In genomic region chr4:151741249-151742137, GRCm38 (mm10) we compare ENCODE assay signal across 9 mouse cellular contexts.
A peak's percentile ranks its signal among the peaks of the same experiment; 100 is the strongest.
DNase-seq lines count a peak whose midpoint lies in the region; ATAC-seq and TF ChIP-seq lines count a peak whose summit lies in the region.
"Had no signal": no experiment of that assay in that cellular context is flagged by ENCODE, and none has a peak within 500 bp of the region (broad histone marks: within the 10 kb centered on the region; RNA-seq: fewer than 3 reads in every experiment).

No protein-coding gene starts in this region.

- DNase-seq in heart, embryonic 10.5 days (ENCODE audit: low spot score), result no peak
- no peak for DNase-seq in natural killer cell, adult 2 months (ENCODE audit: low spot score in 2 of 2)
- DNase-seq in left cerebral cortex, adult 2 months (ENCODE audit: extremely low spot score in 1 of 2, low spot score in 2 of 2), result no peak

- no peak for TF ChIP-seq POLR2A in bone marrow, adult 2 months (IDR thresholded peaks at IDR 0.05; ENCODE audit: borderline replicate concordance, control insufficient read depth, low read depth, low read length)

- H3K4me3 ChIP-seq in kidney, embryonic 15.5 days (replicated peaks), result no peak overlapping the region
- H3K4me3 ChIP-seq in kidney, embryonic 14.5 days (ENCODE audit: low read length), result no peak overlapping the region
- no peak overlapping the region for H3K4me3 ChIP-seq in bone marrow, adult 2 months (replicated peaks; ENCODE audit: control insufficient read depth, low read depth, low read length)
- no peak overlapping the region for H3K4me3 ChIP-seq in heart, embryonic 10.5 days
- H3K4me3 ChIP-seq in liver, embryonic 16.5 days (ENCODE audit: low read depth, low read length), result no peak overlapping the region
- H3K4me3 ChIP-seq in left cerebral cortex, adult 2 months, result no peak overlapping the region
- H3K4me3 ChIP-seq in intestine, embryonic 15.5 days (replicated peaks), result no peak overlapping the region
- H3K4me3 ChIP-seq: embryonic facial prominence, embryonic 12.5 days had no signal

- no peak for ATAC-seq in kidney, embryonic 15.5 days (replicated peaks; ENCODE audit: low FRiP score)
- ATAC-seq in kidney, embryonic 14.5 days (ENCODE audit: low FRiP score, low TSS enrichment), result no peak
- peak; percentile 79 for ATAC-seq in liver, embryonic 16.5 days (ENCODE audit: low read depth)
- no peak for ATAC-seq in intestine, embryonic 15.5 days

- H3K27ac ChIP-seq in kidney, embryonic 15.5 days, result peak overlapping the region; percentile 5; the same call in 1 of the 2 replicates
- no peak overlapping the region for H3K27ac ChIP-seq in kidney, embryonic 14.5 days (ENCODE audit: low read depth, low read length)
- peak overlapping the region; percentile 35 for H3K27ac ChIP-seq in bone marrow, adult 2 months (ENCODE audit: control insufficient read depth, insufficient read depth, low read depth, low read length, poor library complexity)
- peak overlapping the region; percentile 57 for H3K27ac ChIP-seq in heart, embryonic 10.5 days
- peak overlapping the region; percentile 54 for H3K27ac ChIP-seq in liver, embryonic 16.5 days (ENCODE audit: low read length)
- no peak overlapping the region for H3K27ac ChIP-seq in left cerebral cortex, adult 2 months
- H3K27ac ChIP-seq in intestine, embryonic 15.5 days, result no peak overlapping the region
- H3K27ac ChIP-seq: embryonic facial prominence, embryonic 12.5 days had no signal

- TF ChIP-seq CTCF in bone marrow, adult 2 months (IDR thresholded peaks at IDR 0.05; ENCODE audit: control insufficient read depth, insufficient read depth, low read length), result no peak
- no peak for TF ChIP-seq CTCF in left cerebral cortex, adult 2 months (IDR thresholded peaks at IDR 0.05)

- H3K9me3 ChIP-seq in kidney, embryonic 15.5 days (replicated peaks), result no peaks in the 10 kb centered on the region
- H3K9me3 ChIP-seq in kidney, embryonic 14.5 days (ENCODE audit: control insufficient read depth, low read length), result no peaks in the 10 kb centered on the region
- no peaks in the 10 kb centered on the region for H3K9me3 ChIP-seq in heart, embryonic 10.5 days
- H3K9me3 ChIP-seq in liver, embryonic 16.5 days (replicated peaks; ENCODE audit: control insufficient read depth, low read length), result no peaks in the 10 kb centered on the region
- H3K9me3 ChIP-seq in intestine, embryonic 15.5 days, result no peaks in the 10 kb centered on the region
- H3K9me3 ChIP-seq: embryonic facial prominence, embryonic 12.5 days had no signal

- peaks cover 24% of the 10 kb centered on the region for H3K4me1 ChIP-seq in kidney, embryonic 15.5 days
- peaks cover 6% of the 10 kb centered on the region; the same call in 1 of the 2 replicates for H3K4me1 ChIP-seq in kidney, embryonic 14.5 days (ENCODE audit: control insufficient read depth, insufficient read depth, low read length)
- H3K4me1 ChIP-seq in bone marrow, adult 2 months (ENCODE audit: control insufficient read depth, insufficient read depth, low read length), result peaks cover 9% of the 10 kb centered on the region
- peaks cover 43% of the 10 kb centered on the region for H3K4me1 ChIP-seq in heart, embryonic 10.5 days
- H3K4me1 ChIP-seq in liver, embryonic 16.5 days (ENCODE audit: control insufficient read depth, low read depth, low read length), result peaks cover 45% of the 10 kb centered on the region
- peaks cover 11% of the 10 kb centered on the region; the same call in 1 of the 2 replicates for H3K4me1 ChIP-seq in intestine, embryonic 15.5 days (replicated peaks)

- H3K9ac ChIP-seq in kidney, embryonic 15.5 days, result no peak overlapping the region
- no peak overlapping the region for H3K9ac ChIP-seq in kidney, embryonic 14.5 days (ENCODE audit: low read depth, low read length)
- peak overlapping the region; percentile 15 for H3K9ac ChIP-seq in liver, embryonic 16.5 days (ENCODE audit: low read depth, low read length)
- H3K9ac ChIP-seq in intestine, embryonic 15.5 days, result no peak overlapping the region
- H3K9ac ChIP-seq: embryonic facial prominence, embryonic 12.5 days had no signal

- no peak overlapping the region for H3K4me2 ChIP-seq in kidney, embryonic 15.5 days
- H3K4me2 ChIP-seq in kidney, embryonic 14.5 days (replicated peaks; ENCODE audit: low read depth, low read length), result no peak overlapping the region
- H3K4me2 ChIP-seq in liver, embryonic 16.5 days (ENCODE audit: low read depth, low read length), result peak overlapping the region; percentile 28
- no peak overlapping the region for H3K4me2 ChIP-seq in intestine, embryonic 15.5 days (replicated peaks)
- H3K4me2 ChIP-seq: embryonic facial prominence, embryonic 12.5 days had no signal

- intact Hi-C loops in left cerebral cortex, adult 2 months (cut with DNase I), result no loop called here

- no peaks in the 10 kb centered on the region for H3K27me3 ChIP-seq in kidney, embryonic 15.5 days
- H3K27me3 ChIP-seq in kidney, embryonic 14.5 days (ENCODE audit: control insufficient read depth, insufficient read depth, low read length), result no peaks in the 10 kb centered on the region
- no peaks in the 10 kb centered on the region for H3K27me3 ChIP-seq in heart, embryonic 10.5 days (ENCODE audit: insufficient read depth, poor library complexity, severe bottlenecking)
- H3K27me3 ChIP-seq in liver, embryonic 16.5 days (ENCODE audit: control insufficient read depth, insufficient read depth, low read depth, low read length), result no peaks in the 10 kb centered on the region
- no peaks in the 10 kb centered on the region for H3K27me3 ChIP-seq in intestine, embryonic 15.5 days (replicated peaks)
- H3K27me3 ChIP-seq: embryonic facial prominence, embryonic 12.5 days had no signal

- WGBS in kidney, embryonic 15.5 days, result 37% methylated on average over 20 of the region's 20 CpGs
- 40% methylated on average over 20 of the region's 20 CpGs for WGBS in kidney, embryonic 14.5 days
- 16% methylated on average over 20 of the region's 20 CpGs for WGBS in bone marrow, adult 2 months
- 44% methylated on average over 20 of the region's 20 CpGs for WGBS in heart, embryonic 10.5 days
- 10% methylated on average over 20 of the region's 20 CpGs for WGBS in liver, embryonic 16.5 days (ENCODE audit: insufficient replicate concordance)
- WGBS in intestine, embryonic 15.5 days, result 29% methylated on average over 20 of the region's 20 CpGs

- H3K36me3 ChIP-seq in kidney, embryonic 15.5 days, result no peaks in the 10 kb centered on the region
- no peaks in the 10 kb centered on the region for H3K36me3 ChIP-seq in kidney, embryonic 14.5 days (ENCODE audit: control insufficient read depth, insufficient read depth, low read length)
- H3K36me3 ChIP-seq in heart, embryonic 10.5 days, result no peaks in the 10 kb centered on the region
- H3K36me3 ChIP-seq in liver, embryonic 16.5 days (ENCODE audit: control insufficient read depth, insufficient read depth), result no peaks in the 10 kb centered on the region
- no peaks in the 10 kb centered on the region for H3K36me3 ChIP-seq in intestine, embryonic 15.5 days
- H3K36me3 ChIP-seq: embryonic facial prominence, embryonic 12.5 days had no signal

Comparison
In these comparisons a context has a peak if more than half of its experiments do, and no peak if none do; other contexts are left out.
1. H3K27ac ChIP-seq: peak in kidney, embryonic 15.5 days (single experiment), bone marrow, adult 2 months (single experiment), heart, embryonic 10.5 days (single experiment) and liver, embryonic 16.5 days (single experiment); none in kidney, embryonic 14.5 days (single experiment), left cerebral cortex, adult 2 months (single experiment) and intestine, embryonic 15.5 days (single experiment).